Mouse (Mus musculus): ENCODE measurements around the gene Nr1d1. TPM values are rescaled to one million over a fixed set of nuclear protein-coding genes. Genes with fewer than 3 reads are reported as not detected.

Gene Nr1d1
- polyA plus RNA-seq, 1 experiment: 7.4 TPM

DNA sequence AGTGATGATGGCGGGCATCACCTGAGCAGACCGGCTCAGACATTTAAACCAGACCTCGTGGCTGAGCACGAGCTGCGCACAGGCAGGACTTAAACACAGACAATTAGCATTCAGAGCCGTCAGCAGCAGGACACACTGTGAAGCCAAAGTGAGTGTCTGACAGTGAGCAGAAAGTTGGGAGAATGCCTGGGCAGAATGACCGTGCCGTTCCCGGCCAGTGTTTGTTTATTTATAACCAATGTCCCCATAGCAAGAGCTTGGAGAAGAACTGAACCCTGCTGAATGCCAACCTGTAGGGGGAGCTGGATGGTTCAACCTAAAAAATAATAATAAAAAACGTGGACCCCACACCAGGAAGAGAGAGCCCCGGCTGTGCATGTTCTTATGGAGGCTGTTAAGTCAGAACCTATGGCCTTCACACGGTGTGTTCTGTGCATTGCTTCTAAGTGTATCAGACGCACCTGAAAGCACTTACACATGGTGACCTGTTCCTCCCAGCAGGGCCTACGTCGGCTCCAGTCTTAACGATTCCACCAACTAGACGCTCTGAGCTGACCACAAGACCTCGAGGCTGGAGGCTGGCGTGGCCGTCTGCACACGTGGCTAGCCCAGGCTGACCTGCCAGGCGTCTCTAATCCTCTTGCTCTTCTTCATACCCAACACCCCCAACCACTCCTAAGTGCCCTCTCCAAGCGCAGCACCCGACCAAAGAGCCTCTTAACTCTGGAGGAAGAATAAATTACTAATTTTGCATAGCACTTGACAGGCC lies 53.5 kb downstream of the Nr1d1 start:
- Histone ChIP-seq H3K9ac (ENCODE audit: low read depth, poor library complexity, severe bottlenecking) (no peak overlapping the region), H3K36me3 (ENCODE audit: control insufficient read depth, insufficient read depth, low read length, poor library complexity, severe bottlenecking) (0 out of 2 replicates have a peak, but pooled peaks cover 2% of the 10 kb centered on the region)

DNA sequence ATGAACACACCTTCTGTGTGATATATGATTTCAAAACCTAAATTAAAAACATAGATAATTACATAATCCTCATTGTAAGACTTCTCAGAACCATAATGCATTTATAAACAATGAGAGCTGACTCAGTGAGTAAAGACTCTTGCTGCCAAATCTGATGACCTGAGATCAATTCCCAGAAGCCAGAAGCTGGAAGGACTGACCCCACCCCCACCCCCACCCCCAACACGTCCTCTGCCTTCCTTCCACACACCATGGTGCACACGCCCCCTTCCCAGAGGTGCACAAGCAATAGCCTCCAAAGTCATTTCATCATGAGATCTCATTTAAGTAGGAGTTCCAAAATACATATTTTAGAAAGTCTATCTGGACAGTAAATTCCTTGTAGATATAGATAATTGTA lies 54.4 kb downstream of the Nr1d1 start:
- H3K4me1 ChIP-seq (ENCODE audit: control insufficient read depth, insufficient read depth, low read length): peaks cover 2% of the 10 kb centered on the region
- no peak overlapping the region for H3K9ac ChIP-seq (ENCODE audit: low read depth, poor library complexity, severe bottlenecking)
- no peaks in the 10 kb centered on the region for H3K27me3 ChIP-seq (ENCODE audit: control insufficient read depth, insufficient read depth, low read length, poor library complexity, severe bottlenecking)
- TF ChIP-seq EP300 (IDR thresholded peaks at IDR 0.05; ENCODE audit: insufficient read depth, low read depth, low read length) (no peak), POLR2A (IDR thresholded peaks at IDR 0.05; ENCODE audit: insufficient read depth, low read length) (no peak), CTCF (IDR thresholded peaks at IDR 0.05; ENCODE audit: low read depth, low read length) (no peak)
- 0 out of 2 replicates have a peak, but pooled peaks cover 2% of the 10 kb centered on the region for H3K36me3 ChIP-seq (ENCODE audit: control insufficient read depth, insufficient read depth, low read length, poor library complexity, severe bottlenecking)
- H3K27ac ChIP-seq (ENCODE audit: insufficient read depth, low read length): no peak overlapping the region
- no peak overlapping the region for H3K4me3 ChIP-seq (ENCODE audit: low read depth, low read length)
- H3K9me3 ChIP-seq (replicated peaks; ENCODE audit: control insufficient read depth, insufficient read depth, low read length, poor library complexity, severe bottlenecking): no peaks in the 10 kb centered on the region

More for the DNA sequence above, 53.5 kb downstream of the Nr1d1 start:
- Histone ChIP-seq H3K27ac (ENCODE audit: insufficient read depth, low read length) (no peak overlapping the region), H3K4me1 (ENCODE audit: control insufficient read depth, insufficient read depth, low read length) (peaks cover 2% of the 10 kb centered on the region), H3K27me3 (ENCODE audit: control insufficient read depth, insufficient read depth, low read length, poor library complexity, severe bottlenecking) (no peaks in the 10 kb centered on the region), H3K4me3 (ENCODE audit: low read depth, low read length) (no peak overlapping the region), H3K9me3 (replicated peaks; ENCODE audit: control insufficient read depth, insufficient read depth, low read length, poor library complexity, severe bottlenecking) (no peaks in the 10 kb centered on the region)
- TF ChIP-seq POLR2A (IDR thresholded peaks at IDR 0.05; ENCODE audit: insufficient read depth, low read length): no peak
- TF ChIP-seq CTCF (IDR thresholded peaks at IDR 0.05; ENCODE audit: low read depth, low read length): no peak
- TF ChIP-seq EP300 (IDR thresholded peaks at IDR 0.05; ENCODE audit: insufficient read depth, low read depth, low read length): no peak

Other genes starting within 250 kb of the Nr1d1 start
- not detected in 2 replicates for gene Ikzf3, start 229.3 kb downstream of the Nr1d1 start, polyA plus RNA-seq (2011; ENCODE audit: insufficient read depth, insufficient read length, low read depth, missing spikeins)
- gene Zpbp2, start 224.2 kb downstream of the Nr1d1 start, polyA plus RNA-seq (2011; ENCODE audit: insufficient read depth, insufficient read length, low read depth, missing spikeins): not detected in 2 replicates
- gene Ormdl3, start 188.0 kb downstream of the Nr1d1 start, polyA plus RNA-seq (2011; ENCODE audit: insufficient read depth, insufficient read length, low read depth, missing spikeins): 19.3 and 20.0 TPM in 2 replicates
- not detected in 2 replicates for gene Lrrc3c, start 177.0 kb downstream of the Nr1d1 start, polyA plus RNA-seq (2011; ENCODE audit: insufficient read depth, insufficient read length, low read depth, missing spikeins)
- gene Gm12355, start 149.7 kb downstream of the Nr1d1 start, polyA plus RNA-seq (2011; ENCODE audit: insufficient read depth, insufficient read length, low read depth, missing spikeins): 50.0 and 53.5 TPM in 2 replicates
- gene Gsdma3, start 149.0 kb downstream of the Nr1d1 start, polyA plus RNA-seq (2011; ENCODE audit: insufficient read depth, insufficient read length, low read depth, missing spikeins): not detected in 2 replicates
- not detected in 2 replicates for gene Gsdma2, start 128.6 kb downstream of the Nr1d1 start, polyA plus RNA-seq (2011; ENCODE audit: insufficient read depth, insufficient read length, low read depth, missing spikeins)
- 0.22 and 0.56 TPM in 2 replicates for gene Gsdma, start 111.0 kb downstream of the Nr1d1 start, polyA plus RNA-seq (2011; ENCODE audit: insufficient read depth, insufficient read length, low read depth, missing spikeins)
- 123 and 129 TPM in 2 replicates for gene Psmd3, start 92.8 kb downstream of the Nr1d1 start, polyA plus RNA-seq (2011; ENCODE audit: insufficient read depth, insufficient read length, low read depth, missing spikeins)
- gene Csf3, start 74.1 kb downstream of the Nr1d1 start, polyA plus RNA-seq (2011; ENCODE audit: insufficient read depth, insufficient read length, low read depth, missing spikeins): not detected in 2 replicates
- gene Med24, start 45.9 kb downstream of the Nr1d1 start, polyA plus RNA-seq (2011; ENCODE audit: insufficient read depth, insufficient read length, low read depth, missing spikeins): 83.5 and 85.8 TPM in 2 replicates
- gene Thra, start 34.7 kb downstream of the Nr1d1 start, polyA plus RNA-seq (2011; ENCODE audit: insufficient read depth, insufficient read length, low read depth, missing spikeins): 20.7 and 24.6 TPM in 2 replicates
- gene Msl1, start 20.2 kb upstream of the Nr1d1 start, polyA plus RNA-seq (2011; ENCODE audit: insufficient read depth, insufficient read length, low read depth, missing spikeins): 68.7 and 69.1 TPM in 2 replicates
- gene Casc3, start 29.6 kb upstream of the Nr1d1 start, polyA plus RNA-seq (2011; ENCODE audit: insufficient read depth, insufficient read length, low read depth, missing spikeins): 55.0 and 57.7 TPM in 2 replicates
- gene Rapgefl1, start 61.5 kb upstream of the Nr1d1 start, polyA plus RNA-seq (2011; ENCODE audit: insufficient read depth, insufficient read length, low read depth, missing spikeins): 3.5 and 4.0 TPM in 2 replicates
- gene Wipf2, start 88.3 kb upstream of the Nr1d1 start, polyA plus RNA-seq (2011; ENCODE audit: insufficient read depth, insufficient read length, low read depth, missing spikeins): 36.5 and 40.3 TPM in 2 replicates
- gene Cdc6, start 132.5 kb upstream of the Nr1d1 start, polyA plus RNA-seq (2011; ENCODE audit: insufficient read depth, insufficient read length, low read depth, missing spikeins): 54.3 and 55.8 TPM in 2 replicates
- 23.7 and 26.3 TPM in 2 replicates for gene Rara, start 152.5 kb upstream of the Nr1d1 start, polyA plus RNA-seq (2011; ENCODE audit: insufficient read depth, insufficient read length, low read depth, missing spikeins)
- gene Gjd3, start 207.7 kb upstream of the Nr1d1 start, polyA plus RNA-seq (2011; ENCODE audit: insufficient read depth, insufficient read length, low read depth, missing spikeins): not detected in 2 replicates
- 631 and 674 TPM in 2 replicates for gene Top2a, start 248.9 kb upstream of the Nr1d1 start, polyA plus RNA-seq (2011; ENCODE audit: insufficient read depth, insufficient read length, low read depth, missing spikeins)